Mouse (Mus musculus) cerebellum, adult 11-12 months (tissue): ENCODE data around the gene AW209491.

ENCODE experiments used
- DNase-seq: peaks from one replicate; pipeline ENCODE4 v3.0.0; 2022

Gene AW209491

GRCm38 (mm10) chr13:14629726-14630641 lies at the start of gene AW209491:
Gene AW209491, plus strand, starts transcription at chr13:14630154.
- peak; percentile 95 for DNase-seq

- no peak for DNase-seq
Observed at GRCm38 (mm10) chr13:14580392-14580791, 49.6 kb upstream of the AW209491 start.

- no peak for DNase-seq
Observed at GRCm38 (mm10) chr13:14602744-14603143, 27.2 kb upstream of the AW209491 start.

- DNase-seq = no peak
Observed at GRCm38 (mm10) chr13:14607616-14608015, 22.3 kb upstream of the AW209491 start.

GRCm38 (mm10) chr13:14612463-14612862 lies 17.5 kb upstream of the AW209491 start:
- no peak for DNase-seq

GRCm38 (mm10) chr13:14612926-14613529 lies 16.9 kb upstream of the AW209491 start, which contains the start of the genes Mrpl32 and Psma2:
Gene Mrpl32, minus strand, starts transcription at chr13:14613165.
Gene Psma2, plus strand, starts transcription at chr13:14613240.
- peak; percentile 99 for DNase-seq

GRCm38 (mm10) chr13:14613553-14613952 lies 16.4 kb upstream of the AW209491 start:
- no peak for DNase-seq

- DNase-seq = peak; percentile 44
Observed at GRCm38 (mm10) chr13:14618724-14619123, 11.2 kb upstream of the AW209491 start.

GRCm38 (mm10) chr13:14639998-14640397 lies 10.0 kb downstream of the AW209491 start:
- no peak for DNase-seq

- no peak for DNase-seq
Observed at GRCm38 (mm10) chr13:14649301-14649700, 19.3 kb downstream of the AW209491 start.

- no peak for DNase-seq
Observed at GRCm38 (mm10) chr13:14667107-14667506, 37.2 kb downstream of the AW209491 start.

GRCm38 (mm10) chr13:14670342-14670741 lies 40.4 kb downstream of the AW209491 start:
- DNase-seq = no peak
